Mouse (Mus musculus) left cerebral cortex, postnatal 4 days (tissue): ENCODE measurements around the gene Lrrc1. TPM values are rescaled to one million over a fixed set of nuclear protein-coding genes. Genes with fewer than 3 reads are reported as not detected.
A peak's percentile ranks its signal among the peaks of the same experiment; 100 is the strongest.

Experiments
- DNase-seq: peaks from one replicate; pipeline ENCODE4 v3.0.0-alpha.2; 2022
- intact Hi-C: fragments of 180-260 bp; cut with DNase I; formaldehyde crosslinking; loops from one replicate; pipeline ENCODE4 v1.15.1; 2025
- microRNA-seq: library from miRNA; unstranded; fragments of <30 nt; microRNA quantifications from one replicate; pipeline ENCODE4 v1.2.0, GENCODE M21; 2022
- total RNA-seq, 2 experiments: library from RNA; stranded (reverse); gene quantifications; 2 replicates each; pipeline ENCODE4 v1.2.3; 2021

The Lrrc1 gene
- total RNA-seq, 2 experiments from 2014 or later: 8.0 to 8.3 TPM

DNA sequence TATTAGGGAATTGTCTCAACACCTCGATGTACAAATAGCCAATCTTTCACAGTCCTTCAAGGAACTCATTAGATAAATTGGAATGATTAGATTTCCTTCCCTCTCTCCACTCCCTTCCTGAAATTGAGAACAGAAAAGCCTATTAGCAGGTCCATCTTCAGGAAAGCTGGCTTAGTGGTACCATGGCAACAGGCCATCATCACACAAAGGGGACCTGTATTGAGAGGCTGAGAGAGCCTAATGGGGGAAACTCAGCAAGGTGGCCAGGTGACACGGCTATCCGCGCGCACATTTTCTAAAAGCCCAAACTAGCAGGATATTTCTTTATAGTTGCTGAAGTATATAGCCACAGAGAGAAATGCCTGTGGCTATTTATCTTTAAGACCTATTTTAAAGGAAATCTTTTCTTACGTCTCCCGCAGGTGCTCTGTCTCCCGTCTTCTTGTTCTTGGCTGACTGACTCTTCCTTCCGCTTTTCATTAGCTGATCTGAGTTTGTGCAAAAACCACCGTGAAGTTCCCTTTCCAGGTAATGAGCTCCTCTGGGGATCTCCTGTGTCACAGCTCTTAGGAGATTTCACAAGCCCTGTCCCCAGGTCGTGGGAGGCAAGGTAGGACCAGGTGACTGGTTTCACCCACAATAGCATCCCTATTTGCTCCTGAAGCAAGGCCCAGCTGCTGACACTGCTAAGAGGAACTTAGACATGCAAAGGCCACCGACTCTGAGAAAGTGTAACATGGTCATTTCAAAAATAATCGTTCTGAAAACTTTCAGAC is 145.6 kb downstream of the Lrrc1 start:
- intact Hi-C loops: no loop called here
- DNase-seq: no peak

DNA sequence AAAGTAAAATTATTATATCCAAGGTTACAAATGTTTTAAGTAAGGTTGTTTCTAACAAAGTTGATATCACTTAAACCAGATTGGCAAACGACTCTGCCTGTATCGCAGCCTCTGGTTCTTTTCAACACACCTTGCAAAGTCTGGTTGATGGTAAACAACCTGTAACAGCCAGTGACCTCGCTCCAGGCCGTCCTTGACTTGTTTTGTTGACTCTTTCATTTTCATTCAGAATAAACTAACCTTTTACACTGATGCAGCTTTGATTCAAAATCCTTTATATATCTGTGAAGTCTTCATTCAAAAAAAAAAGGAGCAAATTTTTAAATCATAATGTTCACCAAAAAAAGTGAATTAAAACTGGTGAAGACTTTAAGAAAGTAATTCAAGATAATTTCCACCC is 147.6 kb downstream of the Lrrc1 start:
- DNase-seq: no peak
- intact Hi-C loops: no loop called here

DNA sequence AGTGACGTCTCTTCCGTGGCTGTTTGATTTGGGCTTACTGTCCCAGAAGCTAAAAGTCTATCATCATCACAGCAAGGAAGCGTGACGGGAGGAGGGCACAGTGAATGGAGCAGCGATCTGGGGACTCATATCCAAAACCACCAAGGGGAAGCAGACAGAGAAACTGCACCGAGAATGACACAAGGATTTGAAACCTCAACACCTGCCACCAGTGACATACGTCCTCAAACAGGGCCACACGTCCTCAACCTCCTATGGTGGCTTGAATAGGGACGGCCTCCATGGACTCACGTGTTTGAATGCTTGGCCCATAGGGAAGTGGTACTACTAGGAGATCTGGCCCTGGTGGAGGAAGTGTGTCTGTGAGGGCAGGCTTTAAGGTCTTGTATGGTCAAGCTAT is 153.4 kb downstream of the Lrrc1 start:
- DNase-seq: no peak
- intact Hi-C loops: no loop called here

GRCm38 (mm10) chr9:77388956-77389355 is 155.7 kb downstream of the Lrrc1 start:
- intact Hi-C loops: loop anchor here (10.0 kb wide), 1 partner anchor 994 kb away; no protein-coding TSS in a partner anchor
- DNase-seq: no peak

DNA sequence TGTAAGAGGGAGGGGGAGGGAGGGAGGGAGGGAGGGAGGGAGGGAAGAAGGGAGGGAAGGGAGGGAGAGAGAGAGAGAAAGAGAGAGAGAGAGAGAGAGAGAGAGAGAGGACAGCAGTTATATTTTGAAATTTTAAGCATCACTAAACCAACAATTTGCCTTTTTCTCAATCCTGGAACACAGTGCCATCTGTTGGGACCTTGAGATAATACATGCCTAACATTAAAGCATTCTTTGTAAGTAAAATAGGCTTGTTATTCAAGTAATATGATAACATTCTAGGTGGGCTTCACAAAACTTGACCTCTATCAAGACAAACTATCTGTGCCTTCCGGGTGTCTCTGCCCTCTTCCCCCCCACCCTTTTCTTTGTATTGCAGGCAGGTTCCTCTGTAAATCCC is 157.9 kb downstream of the Lrrc1 start:
- intact Hi-C loops: loop anchor here (10.0 kb wide), 1 partner anchor 992 kb away; no protein-coding TSS in a partner anchor
- no peak for DNase-seq

GRCm38 (mm10) chr9:77385611-77386010 is 159.1 kb downstream of the Lrrc1 start:
- intact Hi-C loops: loop anchor here (10.0 kb wide), 1 partner anchor 991 kb away; no protein-coding TSS in a partner anchor
- DNase-seq: no peak

DNA sequence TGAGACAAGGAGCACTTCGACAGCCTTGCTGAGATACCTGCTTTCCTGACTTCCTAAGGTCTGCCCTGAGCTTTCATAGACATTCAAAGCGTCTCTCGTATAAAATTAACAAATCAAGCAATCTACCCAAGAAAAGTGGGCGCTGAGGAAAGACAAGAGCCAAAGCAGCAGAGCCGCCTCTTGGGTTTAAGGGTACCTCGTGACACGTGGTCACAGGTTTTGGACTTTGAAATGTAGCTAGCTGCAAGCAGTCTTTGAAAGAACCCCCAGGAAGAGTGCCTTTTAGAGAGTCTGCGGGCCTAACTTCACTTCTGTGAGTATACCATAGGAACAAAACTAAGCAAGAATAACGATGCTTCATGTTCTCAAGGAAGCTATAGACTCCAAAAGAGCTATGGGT is 160.0 kb downstream of the Lrrc1 start:
- intact Hi-C loops: loop anchor here (10.0 kb wide), 1 partner anchor 990 kb away; no protein-coding TSS in a partner anchor
- no peak for DNase-seq

GRCm38 (mm10) chr9:77383951-77384350 is 160.7 kb downstream of the Lrrc1 start:
- intact Hi-C loops: loop anchor here (10.0 kb wide), 1 partner anchor 989 kb away; no protein-coding TSS in a partner anchor
- no peak for DNase-seq

DNA sequence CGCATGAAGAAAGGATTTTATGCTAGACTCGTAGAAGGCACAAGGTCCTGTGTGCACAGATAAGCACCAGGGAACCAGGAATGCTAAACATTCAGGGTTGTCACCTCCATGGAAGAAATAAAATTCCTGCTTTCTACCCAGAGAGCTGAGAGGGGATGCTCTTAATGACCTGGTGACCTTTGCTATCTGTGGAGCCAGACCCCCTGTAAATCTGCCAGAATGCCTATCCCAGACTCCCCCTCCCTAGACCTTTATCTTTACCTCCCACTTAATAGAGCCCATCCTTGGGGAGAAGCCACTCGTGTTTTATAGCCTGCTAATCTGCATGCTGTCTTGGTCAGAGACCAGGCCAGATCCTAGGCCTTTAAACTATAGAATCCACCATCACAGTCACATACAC is 162.2 kb downstream of the Lrrc1 start:
- DNase-seq: no peak
- intact Hi-C loops: loop anchor here (10.0 kb wide), 1 partner anchor 988 kb away; no protein-coding TSS in a partner anchor

DNA sequence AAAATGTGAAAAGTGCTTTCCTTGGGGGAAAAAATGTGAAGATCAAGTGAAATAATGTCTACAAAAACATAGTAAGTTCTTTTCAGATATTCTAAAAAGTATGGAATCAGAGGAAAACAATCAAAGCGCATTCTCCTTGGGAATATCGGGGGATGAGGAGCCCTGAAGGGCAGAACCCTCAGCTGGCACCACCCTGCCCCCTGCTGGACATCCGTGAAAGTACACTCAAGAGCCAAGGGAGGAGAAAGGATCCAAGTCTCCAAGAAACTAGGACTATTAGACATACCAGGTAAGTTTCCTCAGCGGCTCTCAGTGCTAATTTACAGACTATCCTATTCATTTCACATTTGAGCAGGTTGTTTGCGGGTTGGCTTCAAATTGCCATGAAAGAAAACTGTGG is 163.1 kb downstream of the Lrrc1 start:
- peak; percentile 75 for DNase-seq
- intact Hi-C loops: loop anchor here (2.0 to 10.0 kb wide), 2 partner anchors 987 to 1111 kb away; no protein-coding TSS in a partner anchor

Small RNA genes within 50 kb of the gene (microRNA-seq; reads per million reads assigned to microRNA genes)
- gene Gm25250: not detected

Other genes starting within 250 kb of the Lrrc1 start
- gene Mlip, start 191.9 kb downstream of the Lrrc1 start, total RNA-seq: 10 to 100 TPM; 68.4 to 71.5 TPM
- under 1 TPM; 0.18 TPM for gene Klhl31, start 91.6 kb upstream of the Lrrc1 start, total RNA-seq
- gene Gclc, start 209.7 kb upstream of the Lrrc1 start, total RNA-seq: 10 to 100 TPM; 23.4 to 26.0 TPM